Mouse (Mus musculus): ENCODE results near the gene Rnf181.
A peak's percentile ranks its signal among the peaks of the same experiment; 100 is the strongest.

The Rnf181 gene

GRCm38 (mm10) chr6:72366844-72367443, at the start of gene Rnf181:
Rnf181 (minus strand) TSS chr6:72366956.
- DNase-seq (ENCODE audit: low spot score) = no peak

DNA sequence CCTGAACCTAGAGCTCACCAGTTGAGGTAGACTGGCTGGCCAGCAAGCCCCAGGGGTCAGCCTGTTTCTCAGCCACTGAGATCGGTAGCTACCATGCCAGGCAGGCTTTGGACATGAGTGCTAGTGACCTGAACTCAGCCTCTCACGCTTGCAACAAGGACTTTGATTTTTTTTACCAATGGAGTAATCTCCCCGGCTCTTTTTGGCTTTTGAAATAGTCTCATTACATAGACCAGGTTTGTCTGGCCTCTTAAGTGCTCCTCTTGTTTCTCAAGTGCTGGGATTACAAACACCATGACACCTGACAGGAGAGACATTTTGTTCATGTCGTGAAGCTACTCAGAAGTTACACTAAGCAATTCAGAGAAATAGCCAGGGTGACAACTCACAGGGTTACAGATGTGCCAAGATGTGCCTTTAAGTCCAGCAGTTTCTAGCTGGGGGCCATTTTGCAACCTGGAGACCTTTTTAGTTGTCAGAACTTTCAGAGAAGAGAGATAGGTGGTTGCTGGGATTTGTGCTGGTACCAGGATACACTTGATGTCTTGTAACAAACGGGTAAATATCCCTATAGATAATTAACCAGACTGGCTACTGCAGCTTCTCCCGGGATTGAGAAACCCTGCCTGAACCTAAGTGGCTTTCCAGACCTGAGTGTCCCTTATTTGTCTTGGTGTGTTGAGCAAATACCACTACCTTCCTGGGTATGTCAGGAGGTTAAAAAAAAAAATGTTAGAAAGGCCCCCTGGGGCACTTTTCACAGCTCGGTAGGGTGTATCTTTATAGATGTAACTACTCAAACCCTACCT, 49.4 kb upstream of the Rnf181 start:
- DNase-seq (ENCODE audit: low spot score) = no peak

- DNase-seq (ENCODE audit: low spot score) = no peak
Measured at GRCm38 (mm10) chr6:72415181-72415580, 48.4 kb upstream of the Rnf181 start.

GRCm38 (mm10) chr6:72414076-72414756, 47.5 kb upstream of the Rnf181 start, which contains the start of gene Ggcx:
Ggcx (plus strand) TSS chr6:72414308.
- peak; percentile 93 for DNase-seq (ENCODE audit: low spot score)

DNA sequence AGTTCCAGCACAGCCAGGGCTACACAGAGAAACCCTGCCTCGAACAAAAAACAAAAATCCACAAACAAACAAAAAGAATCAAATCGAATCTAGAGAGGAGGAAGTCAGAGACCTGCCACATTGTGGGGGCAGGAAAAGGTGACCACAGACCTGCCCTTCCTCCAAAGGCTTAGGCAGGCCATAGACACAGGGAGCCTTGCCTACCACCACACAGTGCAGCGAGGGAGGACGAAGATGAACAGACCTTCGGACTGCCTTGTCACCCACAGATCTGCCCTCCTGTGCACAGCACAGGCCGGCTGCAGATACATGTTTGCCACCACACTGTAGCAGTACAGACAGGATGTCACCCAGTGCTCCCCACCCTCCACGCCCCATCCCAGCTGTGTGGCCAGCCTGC, 43.8 kb upstream of the Rnf181 start:
- DNase-seq (ENCODE audit: low spot score) = no peak

DNA sequence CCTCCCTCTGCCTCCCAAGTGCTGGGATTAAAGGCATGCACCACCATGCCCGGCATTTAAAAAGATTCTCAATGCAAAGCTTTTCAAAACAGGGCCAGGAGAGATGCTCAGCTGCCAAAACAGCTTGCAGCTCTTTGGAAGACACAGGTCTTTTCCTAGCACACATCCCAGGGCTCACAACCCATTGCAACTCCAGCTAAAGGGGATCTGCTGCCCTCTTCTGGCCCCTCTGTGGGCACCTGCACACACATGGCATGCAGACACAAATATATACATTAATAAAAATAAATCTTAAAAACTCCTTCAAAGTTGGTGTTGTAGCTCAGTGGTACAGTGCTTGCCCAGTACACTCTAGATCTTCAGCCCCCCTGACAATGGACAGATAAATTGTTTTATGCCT, 43.2 kb upstream of the Rnf181 start:
- no peak for DNase-seq (ENCODE audit: low spot score)

GRCm38 (mm10) chr6:72409567-72409966, 42.8 kb upstream of the Rnf181 start:
- peak; percentile 73 for DNase-seq (ENCODE audit: low spot score)

DNA sequence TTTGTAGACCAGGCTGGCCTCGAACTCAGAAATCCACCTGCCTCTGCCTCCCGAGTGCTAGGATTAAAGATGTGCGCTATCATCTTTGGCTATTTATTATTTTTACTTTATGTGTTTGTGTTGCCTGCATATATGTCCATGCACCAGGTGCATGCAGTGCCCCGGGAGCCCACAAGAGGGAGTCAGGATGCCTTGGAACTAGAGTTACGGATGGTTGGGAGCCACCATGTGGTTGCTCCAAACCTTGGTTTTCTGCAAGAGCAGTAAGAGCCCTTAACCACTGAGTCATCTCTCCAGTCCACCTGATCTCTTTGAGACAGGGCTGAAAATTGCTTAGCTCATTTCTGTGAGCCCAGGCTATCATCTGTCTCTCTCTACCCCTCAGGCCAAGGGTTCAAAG, 40.4 kb upstream of the Rnf181 start:
- peak; percentile 86 for DNase-seq (ENCODE audit: low spot score)

- no peak for DNase-seq (ENCODE audit: low spot score)
Measured at GRCm38 (mm10) chr6:72405356-72405755, 38.6 kb upstream of the Rnf181 start.

DNA sequence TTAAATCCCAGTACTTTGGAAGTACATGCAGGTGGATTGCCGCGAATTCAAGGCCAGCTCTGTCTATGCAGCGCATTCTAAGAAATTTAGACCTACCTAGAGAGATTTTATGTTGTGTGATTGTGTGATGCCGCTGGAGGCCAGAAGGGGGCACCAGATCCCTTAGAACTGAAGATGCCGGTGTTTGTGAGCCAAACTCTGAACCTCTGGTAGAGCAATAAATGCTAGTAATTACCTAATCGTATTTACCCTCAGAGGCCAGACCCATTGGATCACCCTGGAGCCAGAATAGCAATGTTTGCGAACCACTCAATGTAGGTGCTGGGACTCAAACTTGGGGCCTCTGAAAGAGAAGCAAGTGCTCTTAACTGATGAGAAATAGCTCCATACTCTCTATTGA, 35.1 kb upstream of the Rnf181 start:
- peak; percentile 76 for DNase-seq (ENCODE audit: low spot score)

- no peak for DNase-seq (ENCODE audit: low spot score)
Measured at GRCm38 (mm10) chr6:72399967-72400366, 33.2 kb upstream of the Rnf181 start.

DNA sequence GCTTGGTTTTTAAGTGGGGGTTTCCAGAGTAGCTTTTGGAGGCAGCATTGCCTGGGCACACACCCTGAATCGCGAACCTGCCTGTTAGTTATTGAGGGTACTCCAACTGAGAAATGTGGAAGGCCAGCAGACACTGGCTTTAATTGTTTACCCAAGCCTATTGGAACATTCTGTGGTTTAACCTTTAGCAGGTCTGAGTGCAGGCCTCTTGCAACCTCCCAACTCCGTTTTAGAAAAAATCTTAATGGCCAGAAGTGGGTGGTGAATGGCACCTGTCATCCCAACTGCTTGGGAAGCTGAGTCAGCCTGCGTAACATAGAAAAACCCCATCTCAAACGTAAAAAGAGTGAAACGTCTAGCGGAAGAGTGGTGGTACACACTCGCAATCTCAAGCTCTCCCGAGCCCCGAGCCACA, 30.1 kb upstream of the Rnf181 start:
- no peak for DNase-seq (ENCODE audit: low spot score)

GRCm38 (mm10) chr6:72392341-72392740, 25.6 kb upstream of the Rnf181 start:
- no peak for DNase-seq (ENCODE audit: low spot score)

GRCm38 (mm10) chr6:72390795-72391521, 24.2 kb upstream of the Rnf181 start:
- no peak for DNase-seq (ENCODE audit: low spot score)

DNA sequence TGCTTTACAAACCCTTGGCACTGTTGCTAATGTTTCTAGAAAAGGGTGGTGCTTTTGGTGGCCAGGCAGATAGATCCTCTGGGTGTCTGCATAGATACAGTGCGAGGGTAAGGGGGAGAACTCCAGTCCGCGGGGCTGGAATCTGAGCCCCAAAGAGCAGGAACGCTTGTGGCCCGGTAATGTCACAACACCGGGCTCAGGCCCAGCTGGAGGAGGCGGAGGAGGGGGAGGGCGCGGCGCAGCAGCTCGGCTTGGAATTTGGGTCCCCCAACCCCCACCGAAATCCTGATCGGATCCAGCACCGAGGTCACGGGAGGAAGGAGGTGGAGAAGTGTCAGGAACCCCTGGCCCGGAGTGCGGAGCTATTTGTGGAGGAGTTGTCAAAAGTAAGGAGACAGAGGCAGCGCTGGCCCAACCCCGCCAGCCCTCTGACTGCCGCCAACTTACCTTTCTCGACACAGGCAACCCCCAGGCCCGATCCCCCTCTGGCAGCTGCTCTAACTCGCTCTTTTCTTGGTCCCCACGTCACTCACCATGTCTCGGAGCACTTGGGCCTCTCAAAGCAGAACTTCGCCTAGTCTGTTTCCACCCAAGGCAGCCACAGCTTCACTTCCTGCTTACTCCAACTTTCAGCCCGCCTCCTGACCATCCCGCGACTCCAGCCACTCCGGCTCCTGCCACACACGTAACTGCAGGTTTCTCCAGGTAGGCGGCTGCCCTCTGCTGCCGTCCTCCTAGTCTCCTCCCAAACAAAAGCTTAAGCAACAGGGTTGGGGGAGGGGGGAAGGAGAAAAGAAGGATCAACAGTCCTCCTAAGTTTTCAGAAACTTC, 23.4 kb upstream of the Rnf181 start, which contains the start of gene Vamp8:
Vamp8 (minus strand) TSS at position 763 of the 831 bp plus-strand sequence.
- DNase-seq (ENCODE audit: low spot score) = peak; percentile 47

GRCm38 (mm10) chr6:72389471-72389940, 22.8 kb upstream of the Rnf181 start:
- DNase-seq (ENCODE audit: low spot score) = no peak

DNA sequence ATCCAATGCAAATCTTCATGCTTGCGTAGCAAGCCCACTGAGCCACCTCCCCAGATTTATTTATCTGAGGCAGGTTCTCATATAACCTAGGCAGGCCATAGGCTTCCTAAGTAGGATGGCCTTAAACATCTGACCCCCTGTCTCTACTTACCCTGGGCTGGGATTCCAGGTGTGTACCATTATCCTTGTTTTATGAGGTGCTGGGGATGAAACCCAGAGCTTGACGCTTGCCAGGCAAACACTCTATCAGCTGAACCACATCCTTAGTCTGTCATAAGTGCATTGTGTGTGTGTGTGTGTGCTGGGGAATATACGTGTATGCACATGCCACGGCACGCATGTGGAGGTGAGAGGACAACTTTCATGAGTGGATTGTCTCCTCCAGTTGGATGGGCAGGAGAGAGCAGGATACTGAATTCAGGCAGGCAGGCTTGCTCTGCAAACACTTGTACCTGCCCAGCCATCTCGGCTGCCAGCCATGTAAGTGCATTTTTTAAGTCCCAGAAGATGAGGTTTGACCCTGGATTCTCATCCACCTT, 22.1 kb upstream of the Rnf181 start:
- no peak for DNase-seq (ENCODE audit: low spot score)

DNA sequence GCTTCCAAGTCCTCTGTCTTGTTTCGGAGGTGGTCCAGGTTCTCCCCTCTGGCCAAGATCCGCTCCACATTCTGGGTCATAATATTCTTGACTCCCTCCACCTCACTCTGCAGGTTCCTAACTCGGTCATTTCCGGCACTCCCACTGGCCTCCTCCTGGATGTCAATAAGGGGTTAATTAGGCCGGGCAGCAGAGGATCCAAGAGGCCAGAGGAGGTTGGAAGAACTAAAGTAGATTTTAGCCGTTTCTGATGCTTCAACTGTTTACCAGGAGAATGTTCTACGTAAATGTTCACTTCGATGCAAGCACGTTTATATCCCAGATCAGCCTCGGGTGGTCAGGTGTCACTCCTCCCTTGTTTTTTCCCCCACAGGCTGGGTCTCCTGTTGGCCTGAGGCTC, 21.5 kb upstream of the Rnf181 start:
- DNase-seq (ENCODE audit: low spot score) = no peak

DNA sequence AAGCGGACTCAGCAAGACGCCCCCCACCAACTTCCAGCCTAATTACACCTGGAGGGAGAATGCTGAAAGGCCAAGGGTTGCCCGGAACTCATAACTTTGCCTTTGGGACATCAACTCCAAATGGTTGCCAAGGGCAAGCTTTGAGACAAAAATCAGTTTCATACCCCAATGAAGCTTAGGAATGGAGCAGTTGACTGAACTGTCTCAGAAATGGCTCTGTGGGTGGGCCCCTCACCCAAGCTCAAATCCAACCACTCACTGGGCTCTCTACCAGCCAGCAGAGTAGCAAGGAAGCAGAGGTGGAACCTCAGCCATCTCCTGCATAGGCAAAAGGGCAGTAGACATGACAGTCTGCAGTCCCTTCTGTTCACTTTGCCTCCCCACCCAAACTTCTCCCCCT, 21.1 kb upstream of the Rnf181 start:
- no peak for DNase-seq (ENCODE audit: low spot score)

DNA sequence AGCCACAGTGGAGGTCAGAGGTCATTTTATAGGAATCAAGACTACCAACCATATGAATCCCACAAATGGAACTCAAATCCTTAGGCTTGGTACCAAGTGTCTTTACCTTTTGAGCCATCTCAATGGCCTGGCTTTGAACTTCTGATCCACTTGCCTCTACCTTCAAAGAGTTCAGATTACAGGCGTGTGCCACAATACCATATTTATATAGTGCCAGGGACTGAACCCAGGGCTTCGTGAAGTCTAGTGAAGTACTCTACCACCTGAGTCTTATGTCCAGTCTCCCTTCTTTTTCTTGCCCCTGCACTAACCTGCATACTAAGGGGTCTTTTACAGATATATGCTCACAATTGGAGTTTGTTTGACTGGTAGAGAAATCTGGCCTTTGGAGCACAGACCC, 19.8 kb upstream of the Rnf181 start:
- DNase-seq (ENCODE audit: low spot score) = no peak

DNA sequence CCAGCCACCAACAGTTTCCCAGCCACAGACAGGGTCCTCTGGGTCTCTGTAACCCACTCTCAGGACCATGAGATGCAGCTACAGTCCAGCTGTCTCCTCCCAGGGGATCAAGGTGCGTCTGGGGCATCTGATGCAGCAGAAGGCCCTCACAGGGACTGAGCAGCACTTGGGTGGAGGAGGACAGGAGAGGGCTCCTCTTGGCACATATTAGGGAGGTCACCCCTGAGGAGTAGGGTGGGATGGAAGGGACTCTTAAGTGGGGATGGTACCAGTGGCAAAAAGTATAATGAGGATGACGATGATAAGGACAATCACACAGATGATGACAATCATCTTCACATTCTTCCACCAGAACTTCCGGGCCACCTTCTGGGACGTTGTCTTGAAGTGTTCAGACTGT, 18.5 kb upstream of the Rnf181 start:
- DNase-seq (ENCODE audit: low spot score) = no peak

Measured in layer of hippocampus, adult 11-12 months (tissue).